Mouse (Mus musculus): Measurements from ENCODE around the gene Ina.
"Not testable (repeated sequence)": the region's sequence is repeated elsewhere in the genome, so short reads cannot be mapped to it uniquely, and the experiment has no call there.

Gene Ina

DNA sequence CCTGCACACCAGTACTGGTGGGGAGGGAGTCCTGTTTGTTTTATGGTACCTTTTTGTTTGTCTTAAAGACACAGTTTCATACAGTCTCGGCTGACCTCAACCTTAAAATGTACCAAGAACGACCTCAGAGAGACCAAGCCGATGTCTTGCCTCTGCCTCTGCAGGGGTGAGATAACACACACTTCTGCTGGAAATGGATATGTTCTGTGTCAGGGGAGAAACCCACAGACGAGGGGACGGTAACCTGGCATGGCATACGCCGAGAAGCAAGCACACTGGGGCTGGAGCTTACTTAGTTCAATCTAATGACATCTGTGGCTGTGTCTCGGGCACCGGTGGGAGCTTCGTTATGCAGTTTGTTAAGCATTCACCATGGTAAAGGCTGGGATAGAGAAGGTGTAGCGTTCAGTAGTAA is 30.5 kb upstream of the Ina start:
- no peak for ATAC-seq (ENCODE audit: insufficient number of reproducible peaks, low FRiP score, low TSS enrichment)

GRCm38 (mm10) chr19:46984726-46985622 is 29.5 kb upstream of the Ina start:
- ATAC-seq (ENCODE audit: insufficient number of reproducible peaks, low FRiP score, low TSS enrichment) = no peak

DNA sequence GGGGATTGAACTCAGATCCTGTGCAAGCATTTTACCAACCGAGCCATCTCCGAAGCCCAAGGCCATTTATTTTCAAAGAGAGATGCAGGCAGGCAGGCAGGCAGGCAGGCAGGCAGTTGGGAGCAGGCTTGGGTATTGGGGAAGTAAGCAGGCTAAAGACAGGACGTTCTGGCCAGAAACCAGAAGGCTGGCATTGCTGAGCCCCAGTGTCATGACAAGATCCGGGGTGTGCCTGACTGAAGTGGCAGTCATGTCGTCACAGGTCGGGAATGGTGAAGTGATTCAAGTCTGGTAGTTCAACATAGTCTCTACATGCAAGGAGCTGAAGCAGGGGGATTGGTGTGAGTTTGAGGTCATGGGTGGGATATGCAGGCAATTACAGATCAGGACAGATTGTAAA is 26.9 kb upstream of the Ina start:
- ATAC-seq (ENCODE audit: insufficient number of reproducible peaks, low FRiP score, low TSS enrichment) = no peak

DNA sequence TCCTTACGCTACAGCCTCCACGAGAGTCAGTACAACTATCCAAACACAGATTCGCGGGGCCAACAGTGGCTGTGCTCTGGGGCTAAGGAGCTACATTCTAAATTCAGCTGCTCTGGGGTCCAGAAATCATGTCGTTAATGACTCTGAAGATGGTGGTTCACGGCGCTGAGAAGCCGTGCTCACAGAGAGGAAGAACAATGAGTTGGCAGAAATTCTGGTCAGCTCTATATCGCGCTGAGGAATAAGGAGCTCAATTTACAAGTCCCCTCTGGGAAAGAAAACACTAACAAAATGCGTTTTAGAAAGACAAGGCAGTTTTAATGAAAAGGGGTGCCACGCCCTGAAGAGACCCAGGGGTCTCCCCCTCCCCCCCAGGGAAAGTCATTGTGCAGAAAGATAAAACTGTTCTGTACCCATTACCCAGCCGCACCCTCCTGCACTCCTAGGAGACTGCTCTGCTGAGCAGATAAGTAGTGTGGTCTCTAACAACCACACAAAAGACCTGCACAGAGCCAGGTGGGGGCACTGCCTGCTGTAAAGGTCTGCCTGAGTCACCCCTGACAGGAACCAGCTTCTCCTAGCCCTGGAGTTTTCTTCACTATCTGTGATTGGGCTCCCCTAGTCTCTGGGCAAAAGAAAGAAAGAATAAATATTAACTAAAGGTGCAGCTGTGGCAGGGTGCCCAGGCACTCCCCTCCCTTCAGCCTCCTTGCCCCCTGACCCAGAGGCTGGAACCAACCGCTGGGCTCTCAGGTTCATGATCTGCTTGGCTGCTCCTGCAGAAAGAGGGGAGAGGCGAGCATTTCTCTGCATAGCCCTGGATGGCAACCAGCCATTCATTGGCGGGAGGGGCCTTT is 26.0 kb upstream of the Ina start:
- no peak for ATAC-seq (ENCODE audit: insufficient number of reproducible peaks, low FRiP score, low TSS enrichment)

DNA sequence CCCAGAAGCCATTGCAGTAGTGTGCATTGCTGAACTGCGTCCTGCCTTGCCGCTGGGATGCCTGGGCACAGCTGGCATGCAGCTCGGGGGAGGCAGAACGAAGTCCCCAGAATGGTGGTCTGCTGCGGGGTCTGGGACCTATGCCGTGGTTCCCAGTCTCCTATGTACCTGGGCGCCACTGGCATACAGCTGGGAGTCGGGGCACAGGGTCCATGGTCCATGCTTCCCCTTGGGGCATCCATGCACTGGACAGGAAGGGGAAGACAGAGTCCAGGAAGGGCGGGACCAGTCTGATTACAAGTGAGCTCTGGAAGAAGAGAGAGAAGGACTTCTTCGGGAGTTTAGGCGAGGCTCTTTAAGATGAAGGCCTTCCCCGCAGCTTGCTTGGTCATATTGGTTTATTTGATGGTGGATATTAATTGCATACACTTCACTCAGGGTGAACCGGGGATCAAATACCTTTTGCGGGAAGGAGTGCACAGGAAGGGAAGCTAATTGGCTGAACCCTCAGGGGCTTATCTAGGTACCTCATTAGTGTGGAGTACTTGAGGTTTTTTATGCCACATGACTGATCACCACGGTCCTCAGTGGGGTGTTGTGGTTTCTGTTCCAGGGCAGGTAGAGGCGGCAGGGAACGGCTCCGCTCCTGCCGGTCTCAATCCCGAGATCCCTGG is 24.9 kb upstream of the Ina start:
- ATAC-seq (ENCODE audit: insufficient number of reproducible peaks, low FRiP score, low TSS enrichment) = no peak

DNA sequence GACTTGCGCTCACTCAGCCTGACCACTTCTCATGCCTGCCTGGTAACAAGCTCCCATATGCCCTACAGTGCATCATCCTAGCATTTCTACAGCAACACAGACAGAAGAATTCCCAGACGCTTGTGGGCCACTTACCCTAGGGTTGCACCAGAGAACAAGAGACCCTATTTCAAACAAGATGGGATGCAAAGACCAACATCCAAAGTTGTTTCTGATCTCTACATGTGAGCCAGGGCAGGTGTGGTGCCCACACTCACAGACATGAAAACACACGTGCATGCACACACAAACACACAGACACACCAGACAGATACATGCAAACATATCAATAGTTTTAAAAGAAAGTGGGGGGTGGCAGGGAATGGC is 24.4 kb upstream of the Ina start:
- no peak for ATAC-seq (ENCODE audit: insufficient number of reproducible peaks, low FRiP score, low TSS enrichment)

DNA sequence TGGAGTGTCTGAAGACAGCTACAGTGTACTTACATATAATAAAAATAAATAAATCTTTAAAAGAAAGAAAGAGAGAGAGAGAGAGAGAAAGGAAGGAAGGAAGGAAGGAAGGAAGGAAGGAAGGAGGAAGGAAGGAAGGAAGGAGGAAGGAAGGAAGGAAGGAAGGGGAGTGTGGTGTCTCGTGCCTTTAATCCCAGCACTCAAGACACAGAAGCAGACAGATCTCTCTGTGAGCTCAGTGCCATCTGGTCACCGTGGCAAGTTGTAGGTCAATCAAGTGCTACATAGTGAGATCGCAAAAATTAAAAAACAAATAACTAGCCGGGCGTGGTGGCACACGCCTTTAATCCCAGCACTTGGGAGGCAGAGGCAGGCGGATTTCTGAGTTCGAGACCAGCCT is 23.9 kb upstream of the Ina start:
- not testable (repeated sequence) for ATAC-seq (ENCODE audit: insufficient number of reproducible peaks, low FRiP score, low TSS enrichment)

GRCm38 (mm10) chr19:46991145-46991544 is 23.4 kb upstream of the Ina start:
- peak; percentile 53; the same call in 1 of the 2 replicates for ATAC-seq (ENCODE audit: insufficient number of reproducible peaks, low FRiP score, low TSS enrichment)

- ATAC-seq (ENCODE audit: insufficient number of reproducible peaks, low FRiP score, low TSS enrichment) = not testable (repeated sequence)
Measured at GRCm38 (mm10) chr19:46992329-46992728, 22.2 kb upstream of the Ina start.

- no peak; the same call in 1 of the 2 replicates for ATAC-seq (ENCODE audit: insufficient number of reproducible peaks, low FRiP score, low TSS enrichment)
Measured at GRCm38 (mm10) chr19:46996095-46996494, 18.4 kb upstream of the Ina start.

DNA sequence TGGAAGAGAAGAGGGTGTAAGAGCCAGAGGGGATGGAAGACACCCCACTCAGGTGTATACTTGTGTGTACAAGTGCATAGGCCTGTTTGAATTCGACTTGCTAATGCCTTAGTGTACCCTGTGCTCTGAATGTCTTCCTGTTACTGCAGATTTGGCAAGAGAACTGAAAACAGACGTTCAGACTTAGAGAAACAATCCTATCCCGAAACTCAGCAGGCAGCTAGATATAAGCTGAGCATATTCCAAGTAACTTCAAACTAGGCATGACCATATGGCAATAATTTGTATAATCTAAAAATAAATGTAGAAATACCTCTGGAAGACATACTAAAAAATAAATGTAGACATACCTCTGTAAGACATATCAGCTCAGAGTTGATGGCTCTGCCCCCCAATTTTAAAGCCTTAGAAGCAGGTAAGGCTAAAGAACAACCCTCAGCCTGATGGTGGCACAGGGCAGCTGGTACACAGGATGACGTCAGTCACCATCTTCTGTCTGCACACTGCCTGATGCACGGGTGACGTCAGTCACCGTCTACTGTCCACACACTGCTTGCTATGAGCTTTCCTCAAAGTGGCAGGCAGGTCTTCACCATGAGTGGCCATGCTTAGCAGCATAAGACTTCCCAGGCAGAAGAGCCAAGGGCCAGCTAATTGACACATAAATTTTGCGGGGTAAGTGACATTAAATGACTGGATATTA is 16.2 kb upstream of the Ina start:
- 0 out of 2 replicates have a peak, but pooled peaks have one; percentile 36 for ATAC-seq (ENCODE audit: insufficient number of reproducible peaks, low FRiP score, low TSS enrichment)

GRCm38 (mm10) chr19:46998953-46999352 is 15.5 kb upstream of the Ina start:
- ATAC-seq (ENCODE audit: insufficient number of reproducible peaks, low FRiP score, low TSS enrichment) = no peak

- no peak for ATAC-seq (ENCODE audit: insufficient number of reproducible peaks, low FRiP score, low TSS enrichment)
Measured at GRCm38 (mm10) chr19:46999753-47000152, 14.7 kb upstream of the Ina start.

DNA sequence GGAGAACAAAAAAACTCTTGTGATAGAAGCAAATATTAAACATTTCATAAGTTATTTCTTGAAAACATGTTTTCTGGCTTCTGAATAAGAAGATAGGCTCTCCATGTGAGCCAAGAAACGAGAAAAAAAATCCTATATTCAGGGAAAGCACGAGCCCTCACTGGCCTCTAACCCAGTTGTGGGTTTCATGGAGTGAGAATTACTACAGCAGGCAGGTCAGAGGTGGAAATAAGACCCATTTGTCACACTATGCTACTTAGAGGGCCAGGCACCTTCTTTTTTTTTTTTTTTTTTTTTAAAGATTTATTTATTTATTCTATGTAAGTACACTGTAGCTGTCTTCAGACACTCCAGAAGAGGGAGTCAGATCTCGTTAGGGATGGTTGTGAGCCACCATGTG is 14.1 kb upstream of the Ina start:
- not testable (repeated sequence) for ATAC-seq (ENCODE audit: insufficient number of reproducible peaks, low FRiP score, low TSS enrichment)

DNA sequence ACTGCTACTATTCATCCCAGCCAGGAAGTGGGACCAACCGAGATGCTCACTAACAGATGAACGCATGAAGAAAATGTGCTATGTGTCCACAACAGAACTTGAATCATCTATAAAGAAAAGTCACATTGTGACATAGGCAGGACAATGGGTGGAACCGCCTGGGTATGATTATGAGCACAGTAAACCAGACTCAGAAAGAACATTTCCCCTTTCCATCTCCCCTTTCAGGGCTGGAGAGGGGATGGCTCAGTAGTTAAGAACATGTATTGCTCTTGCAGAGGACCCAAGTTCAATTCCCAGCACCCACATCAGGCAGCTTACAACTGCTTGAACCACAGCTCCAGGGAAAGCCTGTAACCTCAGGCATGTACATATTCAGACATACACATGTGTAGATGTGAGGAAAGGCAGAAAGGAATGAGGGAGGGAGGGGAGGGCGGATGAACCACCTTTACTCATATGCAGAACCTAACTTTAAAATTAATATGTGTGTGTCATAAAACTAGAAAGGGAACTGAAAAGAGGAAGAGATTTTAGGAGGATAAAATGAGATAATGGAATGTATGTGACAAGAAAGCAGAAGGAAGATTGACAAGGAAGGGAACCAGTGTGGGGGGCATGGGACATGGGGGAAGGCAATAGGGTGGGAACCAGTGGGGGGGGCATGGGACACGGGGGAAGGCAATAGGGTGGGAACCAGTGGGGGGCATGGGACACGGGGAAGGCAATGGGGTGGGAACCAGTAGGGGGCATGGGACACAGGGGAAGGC is 10.6 kb upstream of the Ina start:
- no peak for ATAC-seq (ENCODE audit: insufficient number of reproducible peaks, low FRiP score, low TSS enrichment)

GRCm38 (mm10) chr19:47005873-47006272 is 8.6 kb upstream of the Ina start:
- no peak for ATAC-seq (ENCODE audit: insufficient number of reproducible peaks, low FRiP score, low TSS enrichment)

- ATAC-seq (ENCODE audit: insufficient number of reproducible peaks, low FRiP score, low TSS enrichment) = no peak
Measured at GRCm38 (mm10) chr19:47006321-47006720, 8.2 kb upstream of the Ina start.

- no peak for ATAC-seq (ENCODE audit: insufficient number of reproducible peaks, low FRiP score, low TSS enrichment)
Measured at GRCm38 (mm10) chr19:47009420-47009819, 5.1 kb upstream of the Ina start.

DNA sequence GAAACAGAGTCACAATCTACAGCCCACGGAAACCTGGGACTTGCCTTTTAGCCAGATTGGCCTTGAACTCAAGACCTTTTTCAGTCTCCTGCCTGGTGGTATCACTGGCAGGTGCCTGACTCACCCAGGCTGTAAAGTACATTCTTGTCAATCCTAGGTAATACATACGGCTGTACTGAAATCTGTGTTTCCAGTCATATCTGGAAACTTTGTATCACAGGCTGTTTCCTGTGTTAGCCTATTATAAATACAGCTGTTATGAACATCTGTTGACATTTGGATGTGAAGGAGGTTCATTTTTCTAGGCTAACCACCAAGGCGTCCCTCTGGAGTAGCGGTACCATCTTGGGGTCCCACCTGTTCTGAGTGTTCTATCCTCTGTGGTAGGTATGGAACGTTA is 4.6 kb upstream of the Ina start:
- no peak for ATAC-seq (ENCODE audit: insufficient number of reproducible peaks, low FRiP score, low TSS enrichment)
